Mouse (Mus musculus) A20 (cell line): ENCODE measurements around the gene Gm5934.
"Not testable (repeated sequence)": the region's sequence is repeated elsewhere in the genome, so short reads cannot be mapped to it uniquely, and the experiment has no call there.

ENCODE experiments used
- DNase-seq: peaks from one replicate; pipeline ENCODE4 v3.0.0-alpha.2; 2011; ENCODE audit warnings: low read depth, low spot score

Gm5934 gene

DNA sequence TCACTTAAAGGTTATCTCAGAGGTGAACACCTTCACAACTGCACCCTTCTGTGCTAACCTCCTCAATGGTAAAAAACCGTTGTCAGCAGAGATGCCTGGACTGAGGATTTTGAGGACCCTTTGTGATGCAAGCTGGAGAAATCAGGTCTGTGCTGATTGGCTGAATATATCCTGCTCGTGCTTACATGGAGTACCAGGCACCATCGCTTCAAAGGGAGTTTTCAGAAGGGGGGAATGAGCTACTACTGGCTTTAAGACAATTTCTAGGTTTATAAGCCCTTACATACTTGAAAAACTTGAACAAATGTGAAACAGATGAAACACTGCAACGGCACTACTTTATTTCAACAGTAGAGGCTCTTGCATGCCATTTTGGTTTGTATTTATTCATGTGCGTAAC, at the start of gene Gm5934:
Gm5934 (minus strand) TSS at position 101 of the 400 bp plus-strand sequence.
- DNase-seq: not testable (repeated sequence)
